Mouse (Mus musculus): ENCODE measurements around the gene Cdca3.

The Cdca3 gene

GRCm38 (mm10) chr6:124828868-124829798 lies at the start of gene Cdca3, which contains the start of gene Usp5:
TSS of gene Cdca3 (plus strand) at chr6:124829547.
TSS of gene Usp5 (minus strand) at chr6:124829484.
- under 1% methylated on average over 55 of the region's 55 CpGs for WGBS

DNA sequence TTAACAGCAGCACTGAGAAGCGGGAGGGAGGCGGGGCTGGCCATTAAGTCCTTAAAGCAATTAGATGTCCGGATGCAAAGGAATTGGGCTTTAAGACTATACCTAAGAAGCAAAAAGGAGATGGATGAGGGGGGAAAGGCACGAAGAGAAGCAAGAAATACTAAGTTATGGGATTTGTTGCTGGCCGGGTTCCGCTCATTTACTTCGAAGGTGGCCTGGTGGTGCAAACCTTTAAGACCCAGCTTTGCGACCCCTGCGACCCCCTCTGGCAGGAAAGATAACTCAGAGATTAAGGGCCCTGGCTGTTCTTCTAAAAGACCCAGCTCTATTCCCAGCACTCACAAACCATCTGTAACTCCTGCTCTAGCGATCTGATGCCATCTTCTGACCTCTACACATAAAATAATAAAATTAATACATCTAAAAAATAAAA lies 49.3 kb upstream of the Cdca3 start:
- WGBS = 17% methylated on average over 10 of the region's 10 CpGs

- 55% methylated on average over 7 of the region's 7 CpGs for WGBS
Measured at GRCm38 (mm10) chr6:124780917-124781316, 48.4 kb upstream of the Cdca3 start.

GRCm38 (mm10) chr6:124782436-124782835 lies 46.9 kb upstream of the Cdca3 start:
- WGBS = 27% methylated on average over 6 of the region's 6 CpGs

GRCm38 (mm10) chr6:124786756-124787420 lies 42.5 kb upstream of the Cdca3 start:
- 38% methylated on average over 8 of the region's 8 CpGs for WGBS

DNA sequence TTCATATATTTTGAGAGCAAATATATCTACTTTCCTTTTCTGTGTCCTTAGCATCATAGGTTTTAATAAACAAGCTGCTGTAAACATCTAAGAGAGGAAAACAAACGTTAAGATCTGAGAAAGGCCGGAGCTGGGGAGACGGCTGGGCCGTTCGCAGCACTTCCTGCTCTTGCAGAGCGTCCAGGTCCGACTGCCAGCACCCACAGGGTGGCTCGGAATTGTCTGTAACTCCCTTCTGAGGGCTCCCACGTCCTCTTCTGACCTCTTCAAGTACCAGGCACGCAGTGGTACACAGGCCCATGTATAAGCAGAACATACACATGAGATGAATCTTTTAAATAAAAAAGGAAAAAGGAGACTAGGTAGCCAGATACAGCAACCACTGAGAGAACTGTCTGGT lies 41.6 kb upstream of the Cdca3 start:
- WGBS = 75% methylated on average over 10 of the region's 10 CpGs

DNA sequence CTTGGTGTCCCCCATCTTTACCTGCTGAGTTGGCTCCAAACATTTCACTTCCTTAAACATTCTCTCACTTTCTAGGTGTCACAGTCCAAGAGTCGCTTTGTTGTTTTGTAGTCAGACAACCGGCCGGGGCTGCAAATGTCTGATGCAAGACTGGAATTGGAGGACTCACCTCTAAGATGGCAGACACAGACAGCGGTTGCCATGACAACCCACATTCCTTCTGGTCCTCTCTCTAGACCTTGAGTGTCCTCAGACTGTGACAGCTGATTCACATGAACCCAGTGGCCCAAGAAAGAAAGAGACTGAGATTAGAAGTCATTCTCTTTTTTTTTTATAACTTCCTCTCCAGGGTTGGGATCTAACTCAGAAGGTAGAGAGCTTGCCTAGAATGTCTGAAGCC lies 39.8 kb upstream of the Cdca3 start:
- WGBS = 84% methylated on average over 4 of the region's 4 CpGs

DNA sequence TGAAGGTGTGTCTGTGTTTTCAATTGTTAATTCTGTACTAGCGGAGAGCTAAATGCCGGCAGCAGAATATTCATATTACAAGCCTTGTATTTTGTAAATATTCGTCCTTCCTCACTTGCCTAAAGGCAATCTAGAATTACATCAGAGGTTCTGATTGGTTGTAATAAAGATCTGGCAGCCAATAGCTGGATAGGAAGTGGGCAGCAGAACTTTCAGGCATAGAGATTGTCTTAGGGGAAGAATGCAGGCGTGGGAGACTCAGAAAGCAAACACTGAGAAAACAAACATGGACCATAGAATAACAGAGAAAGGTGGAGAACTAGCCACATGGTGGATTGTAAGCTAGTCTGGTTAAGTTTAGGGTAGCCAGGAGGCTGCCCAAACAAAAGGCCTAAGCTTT lies 39.2 kb upstream of the Cdca3 start:
- 58% methylated on average over 4 of the region's 4 CpGs for WGBS

DNA sequence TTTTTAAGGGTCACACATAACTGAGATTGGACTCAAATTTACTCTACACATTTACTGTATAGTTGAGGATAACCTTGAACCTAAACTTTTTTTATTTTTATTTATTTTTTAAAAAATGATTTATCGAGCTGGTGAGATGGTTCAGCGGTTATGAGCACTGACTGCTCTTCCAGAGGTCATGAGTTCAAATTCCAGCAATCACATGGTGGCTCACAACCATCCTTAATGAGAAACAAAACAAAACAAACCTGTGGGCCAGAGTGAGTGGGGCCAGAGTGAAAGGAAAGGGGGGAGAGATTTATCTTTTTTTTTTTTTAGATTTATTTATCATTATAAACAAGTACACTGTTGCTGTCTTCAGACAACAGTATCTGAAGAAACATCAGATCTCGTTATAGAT lies 37.4 kb upstream of the Cdca3 start:
- WGBS = 87% methylated on average over 3 of the region's 3 CpGs

DNA sequence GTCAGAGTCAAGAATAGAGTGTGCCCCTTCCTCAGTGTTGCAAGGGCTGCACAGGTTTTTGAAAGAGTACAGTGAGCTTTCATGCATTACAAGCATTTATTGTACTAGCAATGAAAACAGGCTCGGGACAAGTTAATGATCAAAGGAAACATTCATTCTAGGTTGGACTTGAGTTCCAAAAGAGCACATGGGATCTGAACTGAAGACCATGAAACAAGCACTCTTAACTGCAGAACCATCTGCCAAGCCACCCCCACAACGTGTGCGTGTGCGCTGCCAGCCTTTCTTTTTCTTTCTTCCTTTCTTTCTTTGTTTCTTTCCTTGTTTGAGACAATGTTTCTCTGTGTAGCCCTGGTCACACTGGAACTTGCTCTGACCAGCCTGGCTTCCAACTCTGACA lies 33.6 kb upstream of the Cdca3 start:
- 29% methylated on average over 4 of the region's 4 CpGs for WGBS

- WGBS = 63% methylated on average over 2 of the region's 2 CpGs
Measured at GRCm38 (mm10) chr6:124796200-124796599, 33.1 kb upstream of the Cdca3 start.

DNA sequence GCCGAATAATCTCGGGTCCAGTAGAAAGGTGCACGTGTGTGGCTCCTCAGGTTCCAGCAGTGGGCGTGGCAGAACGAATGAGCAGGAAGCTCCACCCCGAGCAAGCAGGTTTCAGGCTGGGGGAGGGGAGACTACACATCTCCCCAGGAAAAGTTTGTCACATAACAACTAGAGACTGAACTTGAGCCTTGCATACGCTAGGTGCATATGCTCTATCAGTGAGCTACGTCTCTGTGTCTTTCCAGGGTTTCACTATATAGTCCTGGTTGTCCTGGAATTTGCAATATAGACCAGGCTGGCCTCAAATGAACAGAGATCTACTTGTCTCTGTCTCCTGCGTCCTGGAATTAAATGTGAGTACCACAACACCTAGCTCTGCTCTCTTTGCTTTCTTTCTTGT lies 26.9 kb upstream of the Cdca3 start:
- 31% methylated on average over 6 of the region's 9 CpGs for WGBS

- WGBS = 70% methylated on average over 3 of the region's 3 CpGs
Measured at GRCm38 (mm10) chr6:124803061-124803460, 26.3 kb upstream of the Cdca3 start.

DNA sequence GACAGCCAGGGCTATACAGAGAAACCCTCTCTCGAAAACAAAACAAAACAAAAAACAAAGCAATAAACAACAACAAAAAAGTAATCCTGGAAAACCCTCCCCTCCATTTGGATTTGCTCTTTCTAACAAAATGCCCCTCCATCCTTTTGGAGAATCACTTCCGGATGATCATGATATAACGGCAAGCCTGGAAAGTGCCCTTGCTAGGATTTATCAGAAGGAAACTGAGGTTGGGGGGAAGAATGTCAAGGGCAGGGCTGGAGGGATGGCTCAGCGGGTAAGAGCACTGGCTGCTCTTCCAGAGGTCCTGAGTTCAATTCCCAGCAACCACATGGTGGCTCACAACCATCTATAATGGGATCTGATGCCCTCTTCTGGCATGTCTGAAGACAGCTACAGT lies 25.7 kb upstream of the Cdca3 start:
- 94% methylated on average over 4 of the region's 4 CpGs for WGBS

GRCm38 (mm10) chr6:124804341-124804740 lies 25.0 kb upstream of the Cdca3 start:
- WGBS = 81% methylated on average over 3 of the region's 3 CpGs

GRCm38 (mm10) chr6:124805341-124806321 lies 23.7 kb upstream of the Cdca3 start:
- 2% methylated on average over 34 of the region's 34 CpGs for WGBS

GRCm38 (mm10) chr6:124806446-124807140 lies 22.8 kb upstream of the Cdca3 start:
- 63% methylated on average over 7 of the region's 7 CpGs for WGBS

DNA sequence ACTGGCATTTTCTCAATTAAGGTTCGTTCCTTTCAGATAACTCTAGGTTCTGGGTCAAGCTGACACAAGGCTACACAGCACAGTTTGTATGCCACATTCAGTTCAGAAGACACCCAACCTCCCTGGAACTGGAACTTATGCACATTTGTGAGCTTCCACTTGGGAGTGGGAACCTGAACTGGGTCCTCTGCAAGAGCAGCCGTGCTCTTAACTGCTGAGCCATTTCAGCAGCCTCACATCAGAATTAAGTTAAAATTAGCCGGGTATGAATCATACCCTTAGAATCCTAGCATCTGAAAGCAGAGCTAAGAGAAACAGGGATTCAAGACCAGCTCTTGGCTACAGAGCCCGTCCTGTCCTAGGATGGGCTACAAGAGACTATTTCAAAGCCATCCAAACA lies 22.0 kb upstream of the Cdca3 start:
- 36% methylated on average over 4 of the region's 4 CpGs for WGBS

- 76% methylated on average over 6 of the region's 6 CpGs for WGBS
Measured at GRCm38 (mm10) chr6:124807986-124808357, 21.4 kb upstream of the Cdca3 start.

GRCm38 (mm10) chr6:124808358-124809012 lies 20.9 kb upstream of the Cdca3 start, which contains the start of gene Spsb2:
TSS of gene Spsb2 (plus strand) at chr6:124808661.
- WGBS = 7% methylated on average over 29 of the region's 29 CpGs

Measured in cerebral cortex, adult 2 months (tissue).